Mouse (Mus musculus) layer of hippocampus, adult 9-10 months (tissue): ENCODE measurements around the gene Sfxn5.

Source experiments
- DNase-seq: peaks from one replicate; pipeline ENCODE4 v3.0.0; 2022; ENCODE audit warnings: low spot score

The Sfxn5 gene

GRCm38 (mm10) chr6:85189911-85190591 is 143.2 kb downstream of the Sfxn5 start:
- DNase-seq: no peak

GRCm38 (mm10) chr6:85189361-85189760 is 143.9 kb downstream of the Sfxn5 start:
- no peak for DNase-seq

GRCm38 (mm10) chr6:85188256-85189110 is 144.7 kb downstream of the Sfxn5 start:
- DNase-seq: no peak

- DNase-seq: no peak
Observed at GRCm38 (mm10) chr6:85187340-85188211, 145.6 kb downstream of the Sfxn5 start, which contains the start of gene Emx1. Gene Emx1 (plus strand): TSS chr6:85187438.

- no peak for DNase-seq
Observed at GRCm38 (mm10) chr6:85186744-85187059, 146.5 kb downstream of the Sfxn5 start.

GRCm38 (mm10) chr6:85186033-85186743 is 147.0 kb downstream of the Sfxn5 start:
- no peak for DNase-seq

- no peak for DNase-seq
Observed at GRCm38 (mm10) chr6:85183951-85184350, 149.3 kb downstream of the Sfxn5 start.

GRCm38 (mm10) chr6:85180036-85180435 is 153.2 kb downstream of the Sfxn5 start:
- DNase-seq: no peak

- no peak for DNase-seq
Observed at GRCm38 (mm10) chr6:85179569-85179968, 153.7 kb downstream of the Sfxn5 start.

- DNase-seq: no peak
Observed at GRCm38 (mm10) chr6:85165440-85165921, 167.7 kb downstream of the Sfxn5 start.
